Mouse (Mus musculus): ENCODE data around the gene Nadsyn1. TPM values are rescaled to one million over a fixed set of nuclear protein-coding genes. Genes with fewer than 3 reads are reported as not detected.
A peak's percentile ranks its signal among the peaks of the same experiment; 100 is the strongest.

Gene Nadsyn1
- polyA plus RNA-seq, 1 experiment from 2014 or later = 6.7 TPM

GRCm38 (mm10) chr7:143798783-143799182, 23.9 kb downstream of the Nadsyn1 start:
- no peak overlapping the region for H3K4me2 ChIP-seq (replicated peaks)
- 91% methylated on average over 4 of the region's 4 CpGs for WGBS
- H3K27ac ChIP-seq (replicated peaks) = no peak overlapping the region
- no peak overlapping the region for H3K4me3 ChIP-seq
- no peaks in the 10 kb centered on the region for H3K9me3 ChIP-seq
- no peak for ATAC-seq (replicated peaks)
- H3K36me3 ChIP-seq = peaks cover 31% of the 10 kb centered on the region; the same call in 1 of the 2 replicates
- H3K9ac ChIP-seq (replicated peaks) = no peak overlapping the region
- no peaks in the 10 kb centered on the region for H3K27me3 ChIP-seq
- no peaks in the 10 kb centered on the region for H3K4me1 ChIP-seq

GRCm38 (mm10) chr7:143793121-143793520, 29.5 kb downstream of the Nadsyn1 start:
- ATAC-seq (replicated peaks) = no peak
- WGBS = 61% methylated on average over 4 of the region's 4 CpGs

GRCm38 (mm10) chr7:143792336-143792985, 30.2 kb downstream of the Nadsyn1 start:
- 78% methylated on average over 6 of the region's 6 CpGs for WGBS
- Histone ChIP-seq H3K9ac (replicated peaks) (no peak overlapping the region), H3K9me3 (no peaks in the 10 kb centered on the region), H3K4me2 (replicated peaks) (no peak overlapping the region), H3K4me3 (no peak overlapping the region), H3K36me3 (peaks cover 12% of the 10 kb centered on the region; the same call in 1 of the 2 replicates), H3K4me1 (no peaks in the 10 kb centered on the region), H3K27me3 (no peaks in the 10 kb centered on the region), H3K27ac (replicated peaks) (no peak overlapping the region)
- no peak for ATAC-seq (replicated peaks)

More at GRCm38 (mm10) chr7:143793121-143793520, 29.5 kb downstream of the Nadsyn1 start:
- H3K9me3 ChIP-seq = no peaks in the 10 kb centered on the region
- H3K36me3 ChIP-seq = peaks cover 17% of the 10 kb centered on the region; the same call in 1 of the 2 replicates
- no peaks in the 10 kb centered on the region for H3K4me1 ChIP-seq
- no peaks in the 10 kb centered on the region for H3K27me3 ChIP-seq
- no peak overlapping the region for H3K4me2 ChIP-seq (replicated peaks)
- no peak overlapping the region for H3K4me3 ChIP-seq
- H3K27ac ChIP-seq (replicated peaks) = no peak overlapping the region
- no peak overlapping the region for H3K9ac ChIP-seq (replicated peaks)

GRCm38 (mm10) chr7:143783996-143784829, 38.4 kb downstream of the Nadsyn1 start, which contains the start of gene Mrgpre:
TSS of gene Mrgpre (minus strand) at chr7:143784500.
- peak within 1 kb of the TSS; percentile 58 for H3K9ac ChIP-seq (replicated peaks)
- no peaks in the 10 kb centered on the region for H3K27me3 ChIP-seq
- no peaks in the 10 kb centered on the region for H3K36me3 ChIP-seq
- WGBS = 4% methylated on average over 21 of the region's 21 CpGs
- peak within 1 kb of the TSS; percentile 52 for H3K4me3 ChIP-seq
- peak within 1 kb of the TSS; percentile 62 for H3K27ac ChIP-seq (replicated peaks)
- ATAC-seq (replicated peaks) = peak; percentile 89
- peaks cover 16% of the 10 kb centered on the region for H3K4me1 ChIP-seq
- peak within 1 kb of the TSS; percentile 81 for H3K4me2 ChIP-seq (replicated peaks)
- H3K9me3 ChIP-seq = no peaks in the 10 kb centered on the region

- H3K27me3 ChIP-seq = no peaks in the 10 kb centered on the region
- no peaks in the 10 kb centered on the region for H3K36me3 ChIP-seq
- H3K4me1 ChIP-seq = peaks cover 16% of the 10 kb centered on the region
- peak overlapping the region; percentile 81 for H3K4me2 ChIP-seq (replicated peaks)
- no peaks in the 10 kb centered on the region for H3K9me3 ChIP-seq
- H3K27ac ChIP-seq (replicated peaks) = peak overlapping the region; percentile 62
- peak overlapping the region; percentile 58 for H3K9ac ChIP-seq (replicated peaks)
- WGBS = 12% methylated on average over 5 of the region's 6 CpGs
- peak overlapping the region; percentile 52 for H3K4me3 ChIP-seq
- peak; percentile 65 for ATAC-seq (replicated peaks)
Measured at GRCm38 (mm10) chr7:143783378-143783995, 39.2 kb downstream of the Nadsyn1 start.

- 74% methylated on average over 2 of the region's 2 CpGs for WGBS
- no peak overlapping the region for H3K27ac ChIP-seq (replicated peaks)
- no peaks in the 10 kb centered on the region for H3K4me1 ChIP-seq
- ATAC-seq (replicated peaks) = no peak
- H3K36me3 ChIP-seq = no peaks in the 10 kb centered on the region
- no peaks in the 10 kb centered on the region for H3K9me3 ChIP-seq
- H3K9ac ChIP-seq (replicated peaks) = no peak overlapping the region
- no peaks in the 10 kb centered on the region for H3K27me3 ChIP-seq
- no peak overlapping the region for H3K4me2 ChIP-seq (replicated peaks)
- no peak overlapping the region for H3K4me3 ChIP-seq
Measured at GRCm38 (mm10) chr7:143777375-143777774, 45.3 kb downstream of the Nadsyn1 start.

- Histone ChIP-seq H3K36me3 (no peaks in the 10 kb centered on the region), H3K4me2 (replicated peaks) (no peak overlapping the region), H3K4me1 (no peaks in the 10 kb centered on the region), H3K27ac (replicated peaks) (no peak overlapping the region), H3K9me3 (no peaks in the 10 kb centered on the region), H3K9ac (replicated peaks) (no peak overlapping the region), H3K27me3 (no peaks in the 10 kb centered on the region), H3K4me3 (no peak overlapping the region)
- no peak for ATAC-seq (replicated peaks)
- 27% methylated on average over 3 of the region's 3 CpGs for WGBS
Measured at GRCm38 (mm10) chr7:143776137-143776536, 46.5 kb downstream of the Nadsyn1 start.

GRCm38 (mm10) chr7:143769461-143769860, 53.2 kb downstream of the Nadsyn1 start:
- no peak overlapping the region for H3K4me3 ChIP-seq
- H3K4me2 ChIP-seq (replicated peaks) = no peak overlapping the region
- no peaks in the 10 kb centered on the region for H3K9me3 ChIP-seq
- no peak for ATAC-seq (replicated peaks)
- no peaks in the 10 kb centered on the region for H3K4me1 ChIP-seq
- 0 out of 2 replicates have a peak, but pooled peaks cover 3% of the 10 kb centered on the region for H3K27me3 ChIP-seq
- H3K36me3 ChIP-seq = no peaks in the 10 kb centered on the region
- WGBS = 61% methylated on average over 1 of the region's 1 CpGs
- no peak overlapping the region for H3K27ac ChIP-seq (replicated peaks)
- no peak overlapping the region for H3K9ac ChIP-seq (replicated peaks)

GRCm38 (mm10) chr7:143768267-143768666, 54.4 kb downstream of the Nadsyn1 start:
- H3K4me2 ChIP-seq (replicated peaks) = no peak overlapping the region
- H3K4me1 ChIP-seq = no peaks in the 10 kb centered on the region
- H3K27me3 ChIP-seq = peaks cover 3% of the 10 kb centered on the region; the same call in 1 of the 2 replicates
- H3K9me3 ChIP-seq = no peaks in the 10 kb centered on the region
- H3K36me3 ChIP-seq = no peaks in the 10 kb centered on the region
- no peak overlapping the region for H3K27ac ChIP-seq (replicated peaks)
- H3K4me3 ChIP-seq = no peak overlapping the region
- H3K9ac ChIP-seq (replicated peaks) = no peak overlapping the region
- 74% methylated on average over 6 of the region's 6 CpGs for WGBS
- ATAC-seq (replicated peaks) = no peak

GRCm38 (mm10) chr7:143766893-143767292, 55.8 kb downstream of the Nadsyn1 start, which contains the start of gene Mrgprg:
TSS of gene Mrgprg (minus strand) at chr7:143766993.
- Histone ChIP-seq H3K9me3 (no peaks in the 10 kb centered on the region), H3K4me1 (no peaks in the 10 kb centered on the region), H3K27ac (replicated peaks) (no peak within 1 kb of the TSS), H3K27me3 (peaks cover 3% of the 10 kb centered on the region; the same call in 1 of the 2 replicates), H3K4me3 (no peak within 1 kb of the TSS), H3K4me2 (replicated peaks) (no peak within 1 kb of the TSS), H3K9ac (replicated peaks) (no peak within 1 kb of the TSS), H3K36me3 (no peaks in the 10 kb centered on the region)
- 57% methylated on average over 6 of the region's 6 CpGs for WGBS
- ATAC-seq (replicated peaks) = no peak

GRCm38 (mm10) chr7:143764876-143765530, 57.6 kb downstream of the Nadsyn1 start:
- peaks cover 3% of the 10 kb centered on the region; the same call in 1 of the 2 replicates for H3K27me3 ChIP-seq
- no peak overlapping the region for H3K9ac ChIP-seq (replicated peaks)
- no peak overlapping the region for H3K27ac ChIP-seq (replicated peaks)
- no peak overlapping the region for H3K4me2 ChIP-seq (replicated peaks)
- no peaks in the 10 kb centered on the region for H3K9me3 ChIP-seq
- no peaks in the 10 kb centered on the region for H3K36me3 ChIP-seq
- no peak overlapping the region for H3K4me3 ChIP-seq
- no peak for ATAC-seq (replicated peaks)
- 78% methylated on average over 19 of the region's 19 CpGs for WGBS
- H3K4me1 ChIP-seq = no peaks in the 10 kb centered on the region
